Mouse (Mus musculus): Measurements from ENCODE around the gene Ccdc61. TPM values are rescaled to one million over a fixed set of nuclear protein-coding genes. Genes with fewer than 3 reads are reported as not detected.
"Not testable (repeated sequence)": the region's sequence is repeated elsewhere in the genome, so short reads cannot be mapped to it uniquely, and the experiment has no call there.

Gene Ccdc61
- polyA plus RNA-seq, 1 experiment from 2014 or later: 17.4 TPM

GRCm38 (mm10) chr7:18878691-18879090 lies 31.5 kb downstream of the Ccdc61 start:
- ATAC-seq (no peak), DNase-seq (ENCODE audit: low spot score) (no peak)
- no peaks in the 10 kb centered on the region for H3K9me3 ChIP-seq (replicated peaks; ENCODE audit: control insufficient read depth, low read length)
- no peak overlapping the region for H3K4me2 ChIP-seq (ENCODE audit: low read length)
- no peak overlapping the region for H3K4me3 ChIP-seq (ENCODE audit: low read depth, low read length)
- no peaks in the 10 kb centered on the region for H3K36me3 ChIP-seq (ENCODE audit: control insufficient read depth, insufficient read depth, low read length)
- no peak overlapping the region for H3K9ac ChIP-seq (ENCODE audit: low read length)
- H3K4me1 ChIP-seq (ENCODE audit: control insufficient read depth, insufficient read depth, low read length): no peaks in the 10 kb centered on the region
- H3K27ac ChIP-seq (ENCODE audit: low read depth, low read length): no peak overlapping the region
- WGBS: 83% methylated on average over 7 of the region's 7 CpGs
- H3K27me3 ChIP-seq (replicated peaks; ENCODE audit: control insufficient read depth, insufficient read depth, low read length): no peaks in the 10 kb centered on the region

DNA sequence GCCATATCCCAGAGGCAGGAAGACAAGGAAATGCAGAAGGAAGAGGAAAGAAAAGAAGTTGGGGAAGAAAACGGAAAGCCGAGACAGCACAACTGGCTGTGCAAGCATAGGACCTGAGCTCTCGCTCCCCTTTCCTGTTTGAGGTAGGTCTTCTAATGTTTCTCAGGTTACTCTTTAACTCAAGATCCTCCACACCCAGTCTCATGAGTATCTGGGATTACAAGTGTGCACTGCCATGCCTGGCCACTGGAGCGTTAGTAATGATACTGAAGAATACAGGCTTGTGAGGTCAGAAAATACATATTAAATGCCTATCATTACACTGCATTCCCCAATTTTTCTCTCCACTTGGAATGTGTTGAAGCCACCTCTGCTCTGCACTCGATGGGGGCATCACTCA lies 34.8 kb downstream of the Ccdc61 start:
- H3K9ac ChIP-seq (ENCODE audit: low read length): no peak overlapping the region
- no peaks in the 10 kb centered on the region for H3K4me1 ChIP-seq (ENCODE audit: control insufficient read depth, insufficient read depth, low read length)
- H3K9me3 ChIP-seq (replicated peaks; ENCODE audit: control insufficient read depth, low read length): no peaks in the 10 kb centered on the region
- 93% methylated on average over 5 of the region's 5 CpGs for WGBS
- H3K27me3 ChIP-seq (replicated peaks; ENCODE audit: control insufficient read depth, insufficient read depth, low read length): no peaks in the 10 kb centered on the region
- H3K27ac ChIP-seq (ENCODE audit: low read depth, low read length): no peak overlapping the region
- H3K4me2 ChIP-seq (ENCODE audit: low read length): no peak overlapping the region
- DNase-seq (ENCODE audit: low spot score): no peak
- ATAC-seq: no peak
- H3K4me3 ChIP-seq (ENCODE audit: low read depth, low read length): no peak overlapping the region
- H3K36me3 ChIP-seq (ENCODE audit: control insufficient read depth, insufficient read depth, low read length): no peaks in the 10 kb centered on the region

DNA sequence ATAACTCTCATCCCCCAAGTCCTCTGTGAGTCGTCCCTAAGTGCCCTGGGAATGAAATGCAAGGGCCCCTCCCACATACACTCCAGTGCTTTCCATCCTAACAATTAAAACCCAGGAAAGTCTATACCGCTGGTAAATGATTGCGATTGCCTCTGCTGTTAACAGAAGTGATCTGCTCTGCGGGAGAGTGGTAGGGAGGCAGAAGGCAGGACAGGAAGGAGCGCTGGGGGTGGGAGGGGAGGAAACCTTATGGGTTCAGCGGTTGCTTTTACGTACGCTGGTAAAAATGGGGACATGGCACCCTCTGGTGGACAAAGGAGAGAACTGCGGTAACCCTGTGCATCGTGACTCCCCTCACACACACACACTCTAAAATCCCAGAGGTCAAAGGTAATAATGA lies 37.0 kb downstream of the Ccdc61 start:
- 0% methylated on average over 10 of the region's 10 CpGs for WGBS
- DNase-seq (ENCODE audit: low spot score): peak; percentile 92
- peak overlapping the region; percentile 34 for H3K4me3 ChIP-seq (ENCODE audit: low read depth, low read length)
- no peaks in the 10 kb centered on the region for H3K27me3 ChIP-seq (replicated peaks; ENCODE audit: control insufficient read depth, insufficient read depth, low read length)
- peak overlapping the region; percentile 89 for H3K4me2 ChIP-seq (ENCODE audit: low read length)
- H3K9ac ChIP-seq (ENCODE audit: low read length): peak overlapping the region; percentile 56
- H3K36me3 ChIP-seq (ENCODE audit: control insufficient read depth, insufficient read depth, low read length): no peaks in the 10 kb centered on the region
- ATAC-seq: peak; percentile 86
- H3K4me1 ChIP-seq (ENCODE audit: control insufficient read depth, insufficient read depth, low read length): no peaks in the 10 kb centered on the region
- no peak overlapping the region for H3K27ac ChIP-seq (ENCODE audit: low read depth, low read length)
- no peaks in the 10 kb centered on the region for H3K9me3 ChIP-seq (replicated peaks; ENCODE audit: control insufficient read depth, low read length)

GRCm38 (mm10) chr7:18872816-18873215 lies 37.4 kb downstream of the Ccdc61 start:
- no peaks in the 10 kb centered on the region for H3K27me3 ChIP-seq (replicated peaks; ENCODE audit: control insufficient read depth, insufficient read depth, low read length)
- H3K4me1 ChIP-seq (ENCODE audit: control insufficient read depth, insufficient read depth, low read length): no peaks in the 10 kb centered on the region
- DNase-seq (ENCODE audit: low spot score) (no peak), ATAC-seq (peak; percentile 64)
- no peaks in the 10 kb centered on the region for H3K36me3 ChIP-seq (ENCODE audit: control insufficient read depth, insufficient read depth, low read length)
- peak overlapping the region; percentile 56 for H3K9ac ChIP-seq (ENCODE audit: low read length)
- peak overlapping the region; percentile 89 for H3K4me2 ChIP-seq (ENCODE audit: low read length)
- peak overlapping the region; percentile 34 for H3K4me3 ChIP-seq (ENCODE audit: low read depth, low read length)
- WGBS: 2% methylated on average over 7 of the region's 7 CpGs
- no peaks in the 10 kb centered on the region for H3K9me3 ChIP-seq (replicated peaks; ENCODE audit: control insufficient read depth, low read length)
- no peak overlapping the region for H3K27ac ChIP-seq (ENCODE audit: low read depth, low read length)

DNA sequence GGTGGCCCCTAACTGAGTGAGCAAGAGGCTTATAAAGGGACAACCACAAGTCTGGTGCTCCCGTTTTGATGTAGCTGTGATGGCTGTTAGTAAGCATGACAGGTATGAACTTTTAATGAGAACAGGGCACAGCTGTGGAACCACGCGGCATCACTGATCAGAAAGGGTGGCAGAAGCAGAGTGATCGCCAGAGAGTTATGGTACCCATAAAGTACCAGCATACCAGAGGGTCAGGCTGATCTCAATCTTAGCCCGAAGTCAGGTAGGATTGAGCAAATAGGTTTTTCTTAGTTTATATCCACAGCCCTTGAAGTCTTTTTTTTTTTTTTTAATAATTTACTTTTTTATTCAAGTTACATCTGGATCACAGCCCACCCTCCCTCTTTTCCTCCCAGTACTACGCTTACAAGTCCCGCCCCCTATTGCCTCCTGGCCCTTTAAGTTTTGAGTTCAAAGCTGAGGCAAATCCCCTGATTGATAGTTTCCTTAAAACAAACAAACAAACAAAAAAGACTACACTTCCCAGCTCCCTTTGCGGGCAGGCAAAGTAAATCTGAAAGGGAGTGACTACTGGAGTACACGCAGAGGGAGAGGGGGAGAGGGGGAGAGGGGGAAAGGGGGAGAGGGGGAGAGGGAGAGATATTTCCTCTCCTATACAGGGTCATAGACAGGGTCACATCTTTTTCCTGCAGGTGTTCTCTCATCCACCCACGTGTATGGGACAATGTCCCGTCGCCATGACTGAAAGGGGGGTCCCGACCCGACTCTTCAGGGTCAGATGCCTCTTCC lies 38.0 kb downstream of the Ccdc61 start:
- H3K4me3 ChIP-seq (ENCODE audit: low read depth, low read length): peak overlapping the region; percentile 34
- ATAC-seq: peak; percentile 73
- peak; percentile 59 for DNase-seq (ENCODE audit: low spot score)
- H3K4me1 ChIP-seq (ENCODE audit: control insufficient read depth, insufficient read depth, low read length): no peaks in the 10 kb centered on the region
- H3K4me2 ChIP-seq (ENCODE audit: low read length): peak overlapping the region; percentile 89
- no peaks in the 10 kb centered on the region for H3K36me3 ChIP-seq (ENCODE audit: control insufficient read depth, insufficient read depth, low read length)
- H3K9me3 ChIP-seq (replicated peaks; ENCODE audit: control insufficient read depth, low read length): no peaks in the 10 kb centered on the region
- H3K27ac ChIP-seq (ENCODE audit: low read depth, low read length): no peak overlapping the region
- no peaks in the 10 kb centered on the region for H3K27me3 ChIP-seq (replicated peaks; ENCODE audit: control insufficient read depth, insufficient read depth, low read length)
- H3K9ac ChIP-seq (ENCODE audit: low read length): peak overlapping the region; percentile 56
- 27% methylated on average over 14 of the region's 14 CpGs for WGBS

- not testable (repeated sequence) for DNase-seq (ENCODE audit: low spot score); H3K27ac ChIP-seq (ENCODE audit: low read depth, low read length); H3K4me3 ChIP-seq (ENCODE audit: low read depth, low read length); H3K4me2 ChIP-seq (ENCODE audit: low read length); ATAC-seq; H3K4me1 ChIP-seq (ENCODE audit: control insufficient read depth, insufficient read depth, low read length); H3K27me3 ChIP-seq (replicated peaks; ENCODE audit: control insufficient read depth, insufficient read depth, low read length); H3K9ac ChIP-seq (ENCODE audit: low read length); H3K36me3 ChIP-seq (ENCODE audit: control insufficient read depth, insufficient read depth, low read length); H3K9me3 ChIP-seq (replicated peaks; ENCODE audit: control insufficient read depth, low read length)
- no CpG with 5 or more reads among the region's 8 CpGs for WGBS
Observed at GRCm38 (mm10) chr7:18871031-18871430, 39.2 kb downstream of the Ccdc61 start, which contains the start of gene Pglyrp1. Pglyrp1 (plus strand) TSS chr7:18871331.

DNA sequence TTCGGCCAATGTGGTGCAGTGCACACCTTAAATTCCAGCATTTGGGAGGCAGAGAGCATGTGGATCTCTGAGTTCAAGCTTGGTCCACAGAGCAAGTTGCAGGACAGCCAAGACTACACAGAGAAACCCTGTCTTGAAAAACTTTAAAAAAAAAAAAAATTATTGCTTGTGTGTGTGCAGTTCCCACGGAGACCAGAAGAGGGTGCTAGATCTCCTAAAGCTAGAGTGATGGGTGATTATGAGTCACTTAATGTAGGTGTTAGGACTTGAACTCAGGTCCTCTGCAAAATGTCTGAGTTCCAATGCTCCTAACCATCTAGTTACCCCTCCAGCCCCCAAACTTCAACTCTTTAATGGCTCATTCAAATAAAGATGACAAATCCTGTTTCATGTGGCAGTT lies 41.7 kb downstream of the Ccdc61 start:
- 81% methylated on average over 2 of the region's 2 CpGs for WGBS
- no peaks in the 10 kb centered on the region for H3K36me3 ChIP-seq (ENCODE audit: control insufficient read depth, insufficient read depth, low read length)
- H3K9me3 ChIP-seq (replicated peaks; ENCODE audit: control insufficient read depth, low read length): no peaks in the 10 kb centered on the region
- DNase-seq (ENCODE audit: low spot score) (no peak), ATAC-seq (no peak)
- no peak overlapping the region for H3K4me2 ChIP-seq (ENCODE audit: low read length)
- no peak overlapping the region for H3K4me3 ChIP-seq (ENCODE audit: low read depth, low read length)
- no peak overlapping the region for H3K27ac ChIP-seq (ENCODE audit: low read depth, low read length)
- H3K4me1 ChIP-seq (ENCODE audit: control insufficient read depth, insufficient read depth, low read length): no peaks in the 10 kb centered on the region
- H3K27me3 ChIP-seq (replicated peaks; ENCODE audit: control insufficient read depth, insufficient read depth, low read length): no peaks in the 10 kb centered on the region
- H3K9ac ChIP-seq (ENCODE audit: low read length): no peak overlapping the region

- Histone ChIP-seq H3K27ac (ENCODE audit: low read depth, low read length) (no peak overlapping the region), H3K9ac (ENCODE audit: low read length) (no peak overlapping the region), H3K4me3 (ENCODE audit: low read depth, low read length) (no peak overlapping the region), H3K4me1 (ENCODE audit: control insufficient read depth, insufficient read depth, low read length) (no peaks in the 10 kb centered on the region), H3K27me3 (replicated peaks; ENCODE audit: control insufficient read depth, insufficient read depth, low read length) (no peaks in the 10 kb centered on the region), H3K4me2 (ENCODE audit: low read length) (no peak overlapping the region), H3K36me3 (ENCODE audit: control insufficient read depth, insufficient read depth, low read length) (no peaks in the 10 kb centered on the region), H3K9me3 (replicated peaks; ENCODE audit: control insufficient read depth, low read length) (no peaks in the 10 kb centered on the region)
- DNase-seq (ENCODE audit: low spot score): no peak
- no peak for ATAC-seq
- 83% methylated on average over 6 of the region's 6 CpGs for WGBS
Observed at GRCm38 (mm10) chr7:18862801-18863200, 47.4 kb downstream of the Ccdc61 start.

DNA sequence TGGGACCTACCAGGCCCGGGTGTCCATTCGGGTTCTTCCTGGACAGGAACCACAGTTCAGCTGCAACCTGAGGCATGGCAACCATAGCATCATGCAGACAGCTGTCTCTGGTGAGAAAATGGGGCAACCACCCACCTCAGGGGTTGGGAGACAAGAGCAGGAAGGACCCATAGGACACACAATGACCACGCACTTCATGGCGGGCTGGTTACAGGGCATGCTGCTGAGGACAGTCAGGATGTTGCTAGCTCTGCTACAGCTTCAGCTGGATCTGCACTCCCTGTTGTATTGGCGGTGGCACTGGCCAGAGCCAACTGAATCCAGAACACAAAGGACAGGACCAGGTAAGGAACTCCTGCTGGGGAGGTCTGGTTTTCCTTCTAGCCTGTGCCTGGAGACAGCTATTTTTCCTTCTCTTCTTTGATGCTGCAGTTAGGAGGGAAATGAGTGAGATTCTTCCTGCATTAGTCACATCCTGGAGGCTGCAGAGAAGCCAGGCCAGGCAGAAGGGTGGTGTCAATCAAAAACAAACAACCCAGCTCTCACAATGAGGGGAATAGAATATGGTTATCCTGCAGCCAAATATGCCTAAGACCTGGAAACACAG lies 51.8 kb downstream of the Ccdc61 start:
- no peak overlapping the region for H3K4me2 ChIP-seq (ENCODE audit: low read length)
- H3K4me1 ChIP-seq (ENCODE audit: control insufficient read depth, insufficient read depth, low read length): no peaks in the 10 kb centered on the region
- H3K27me3 ChIP-seq (replicated peaks; ENCODE audit: control insufficient read depth, insufficient read depth, low read length): no peaks in the 10 kb centered on the region
- H3K4me3 ChIP-seq (ENCODE audit: low read depth, low read length): no peak overlapping the region
- no peak overlapping the region for H3K27ac ChIP-seq (ENCODE audit: low read depth, low read length)
- H3K9ac ChIP-seq (ENCODE audit: low read length): no peak overlapping the region
- no peaks in the 10 kb centered on the region for H3K9me3 ChIP-seq (replicated peaks; ENCODE audit: control insufficient read depth, low read length)
- no peaks in the 10 kb centered on the region for H3K36me3 ChIP-seq (ENCODE audit: control insufficient read depth, insufficient read depth, low read length)
- WGBS: 82% methylated on average over 5 of the region's 5 CpGs
- DNase-seq (ENCODE audit: low spot score) (no peak), ATAC-seq (no peak)

Data from forebrain, embryonic 14.5 days (tissue).